Mouse (Mus musculus) myocyte (in vitro differentiated cells): ENCODE data around the gene Ago4. TPM values are rescaled to one million over a fixed set of nuclear protein-coding genes. Genes with fewer than 3 reads are reported as not detected.
"Not testable (repeated sequence)": the region's sequence is repeated elsewhere in the genome, so short reads cannot be mapped to it uniquely, and the experiment has no call there.

ENCODE experiments used
- H3K27me3 ChIP-seq: one replicate; pipeline ENCODE4 v1.6.1; 2011; ENCODE audit not compliant: control insufficient read depth, insufficient read depth, insufficient read length
- H3K36me3 ChIP-seq: one replicate; pipeline ENCODE4 v1.6.1; 2011; ENCODE audit not compliant: control insufficient read depth, insufficient read depth
- H3K4me2 ChIP-seq: one replicate; pipeline ENCODE4 v1.6.1; 2011; ENCODE audit warnings: low read depth, control low read depth
- H3K4me3 ChIP-seq: one replicate; pipeline ENCODE4 v1.5.1; 2011; ENCODE audit warnings: mild to moderate bottlenecking, control low read depth, moderate library complexity
- H3K79me2 ChIP-seq: one replicate; pipeline ENCODE4 v1.6.1; 2011; ENCODE audit not compliant: control insufficient read depth, insufficient read depth
- H3ac ChIP-seq: one replicate; pipeline ENCODE4 v1.6.1; 2011; ENCODE audit not compliant: control insufficient read depth, insufficient read length
- CEBPB ChIP-seq: IDR thresholded peaks from 2 replicates; pipeline ENCODE4 v1.6.1; 2011; ENCODE audit warnings: mild to moderate bottlenecking, moderate library complexity; ENCODE audit not compliant: poor library complexity, insufficient read depth, severe bottlenecking
- E2F4 ChIP-seq: IDR thresholded peaks from one replicate; pipeline ENCODE4 v1.6.1; 2011; ENCODE audit warnings: mild to moderate bottlenecking, control low read depth, moderate library complexity; ENCODE audit not compliant: insufficient read depth
- MAX ChIP-seq: IDR thresholded peaks from one replicate; pipeline ENCODE4 v1.6.1; 2011; ENCODE audit warnings: low read depth, mild to moderate bottlenecking, control low read depth
- MYOD1 ChIP-seq, 3 experiments: IDR thresholded peaks; one replicate each; pipeline ENCODE4 v1.6.1; 2011; ENCODE audit warnings: control low read depth in 2 of 3, low read depth in 2 of 3, mild to moderate bottlenecking in 2 of 3, moderate library complexity in 1 of 3; ENCODE audit not compliant: insufficient read length in 2 of 3, control insufficient read depth in 1 of 3
- MYOG ChIP-seq, 3 experiments: IDR thresholded peaks; one replicate each; pipeline ENCODE4 v1.6.1; 2011; ENCODE audit warnings: control low read depth in 2 of 3, low read depth in 2 of 3, mild to moderate bottlenecking in 2 of 3; ENCODE audit not compliant: insufficient read length in 2 of 3, control insufficient read depth in 1 of 3, insufficient read depth in 1 of 3
- POLR2A ChIP-seq: IDR thresholded peaks from one replicate; pipeline ENCODE4 v1.6.1; 2011; ENCODE audit warnings: low read depth, mild to moderate bottlenecking, control low read depth, moderate library complexity; ENCODE audit not compliant: insufficient read length
- POLR2AphosphoS2 ChIP-seq: IDR thresholded peaks from one replicate; pipeline ENCODE4 v1.6.1; 2011; ENCODE audit warnings: low read depth, control low read depth; ENCODE audit not compliant: insufficient read length
- REST ChIP-seq: IDR thresholded peaks from one replicate; pipeline ENCODE4 v1.6.1; 2011; ENCODE audit warnings: mild to moderate bottlenecking, control low read depth, moderate library complexity; ENCODE audit not compliant: insufficient read depth, insufficient read length
- SRF ChIP-seq: IDR thresholded peaks from one replicate; pipeline ENCODE4 v1.6.1; 2011; ENCODE audit warnings: low read depth; ENCODE audit not compliant: control insufficient read depth, insufficient read length
- TCF12 ChIP-seq: IDR thresholded peaks from one replicate; pipeline ENCODE4 v1.6.1; 2011; ENCODE audit warnings: mild to moderate bottlenecking, control low read depth; ENCODE audit not compliant: poor library complexity, insufficient read depth, severe bottlenecking
- TCF3 ChIP-seq: IDR thresholded peaks from one replicate; pipeline ENCODE4 v1.6.1; 2011; ENCODE audit warnings: low read depth, control low read depth; ENCODE audit not compliant: insufficient read length
- USF1 ChIP-seq: IDR thresholded peaks from one replicate; pipeline ENCODE4 v1.6.1; 2011; ENCODE audit warnings: low read depth, mild to moderate bottlenecking, control low read depth, moderate library complexity
- polyA plus RNA-seq: library from polyadenylated mRNA; unstranded; fragments of >200 nt; fragmentation: generic; extraction: Trizol; gene quantifications from one replicate; pipeline ENCODE4 v1.2.1, GENCODE M21; 2012; ENCODE audit warnings: missing spikeins

Ago4 gene
- polyA plus RNA-seq, 1 experiment = 0.02 TPM

- Histone ChIP-seq H3K4me3 (no peak overlapping the region), H3ac (no peak overlapping the region), H3K27me3 (peaks cover 37% of the 10 kb centered on the region), H3K36me3 (no peaks in the 10 kb centered on the region), H3K79me2 (no peaks in the 10 kb centered on the region), H3K4me2 (no peak overlapping the region)
- TF ChIP-seq USF1 (no peak), MYOD1 (IDR thresholded peaks at IDR 0.05; ENCODE audit: control insufficient read depth in 1 of 3, insufficient read length in 2 of 3, low read depth in 2 of 3) (no peak), REST (no peak), CEBPB (no peak), POLR2AphosphoS2 (no peak), MYOG (IDR thresholded peaks at IDR 0.05; ENCODE audit: control insufficient read depth in 1 of 3, insufficient read depth in 1 of 3, insufficient read length in 2 of 3, low read depth in 2 of 3) (no peak), MAX (no peak), SRF (no peak), TCF12 (no peak), POLR2A (no peak), E2F4 (no peak), TCF3 (no peak)
Observed at GRCm38 (mm10) chr4:126542838-126543237, 9.6 kb upstream of the Ago4 start.

GRCm38 (mm10) chr4:126540487-126541071 is 7.3 kb upstream of the Ago4 start:
- no peak overlapping the region for H3ac ChIP-seq
- no peaks in the 10 kb centered on the region for H3K79me2 ChIP-seq
- TF ChIP-seq POLR2AphosphoS2 (no peak), REST (no peak), POLR2A (no peak), TCF3 (no peak), CEBPB (no peak), MAX (no peak), MYOG (IDR thresholded peaks at IDR 0.05; ENCODE audit: control insufficient read depth in 1 of 3, insufficient read depth in 1 of 3, insufficient read length in 2 of 3, low read depth in 2 of 3) (no peak), SRF (no peak), USF1 (no peak), MYOD1 (IDR thresholded peaks at IDR 0.05; ENCODE audit: control insufficient read depth in 1 of 3, insufficient read length in 2 of 3, low read depth in 2 of 3) (no peak), E2F4 (no peak), TCF12 (no peak)
- H3K27me3 ChIP-seq = peaks cover 48% of the 10 kb centered on the region
- H3K4me3 ChIP-seq = no peak overlapping the region
- H3K36me3 ChIP-seq = no peaks in the 10 kb centered on the region
- no peak overlapping the region for H3K4me2 ChIP-seq

- Histone ChIP-seq H3K27me3 (peaks cover 56% of the 10 kb centered on the region), H3K36me3 (no peaks in the 10 kb centered on the region), H3K4me2 (no peak overlapping the region), H3ac (no peak overlapping the region), H3K79me2 (no peaks in the 10 kb centered on the region), H3K4me3 (no peak overlapping the region)
- TF ChIP-seq E2F4 = no peak
- TF ChIP-seq TCF12 = no peak
- no peak for TF ChIP-seq SRF
- no peak for TF ChIP-seq POLR2AphosphoS2
- TF ChIP-seq REST = no peak
- no peak for TF ChIP-seq MYOG (IDR thresholded peaks at IDR 0.05; ENCODE audit: control insufficient read depth in 1 of 3, insufficient read depth in 1 of 3, insufficient read length in 2 of 3, low read depth in 2 of 3)
Observed at GRCm38 (mm10) chr4:126536865-126537264, 3.6 kb upstream of the Ago4 start.

- H3K4me3 ChIP-seq, H3K4me2 ChIP-seq, H3K36me3 ChIP-seq, H3ac ChIP-seq, H3K79me2 ChIP-seq: not testable (repeated sequence)
- H3K27me3 ChIP-seq = peaks cover 55% of the 10 kb centered on the region
Observed at GRCm38 (mm10) chr4:126535631-126536030, 2.4 kb upstream of the Ago4 start.

- Histone ChIP-seq H3K79me2 (no peaks in the 10 kb centered on the region), H3K27me3 (peaks cover 50% of the 10 kb centered on the region), H3K4me3 (no peak overlapping the region), H3ac (no peak overlapping the region), H3K36me3 (no peaks in the 10 kb centered on the region), H3K4me2 (peak overlapping the region; percentile 61)
- TF ChIP-seq POLR2A = no peak
- TF ChIP-seq TCF3 = no peak
- no peak for TF ChIP-seq USF1
- TF ChIP-seq SRF = no peak
- TF ChIP-seq MAX = no peak
- no peak for TF ChIP-seq POLR2AphosphoS2
- TF ChIP-seq MYOG (IDR thresholded peaks at IDR 0.05; ENCODE audit: control insufficient read depth in 1 of 3, insufficient read depth in 1 of 3, insufficient read length in 2 of 3, low read depth in 2 of 3) = no peak
- no peak for TF ChIP-seq REST
Observed at GRCm38 (mm10) chr4:126533729-126534070, 428 bp upstream of the Ago4 start.

- Histone ChIP-seq H3K4me2 (no peak overlapping the region), H3K36me3 (no peaks in the 10 kb centered on the region), H3K4me3 (no peak overlapping the region), H3ac (no peak overlapping the region), H3K27me3 (peaks cover 39% of the 10 kb centered on the region), H3K79me2 (no peaks in the 10 kb centered on the region)
- TF ChIP-seq E2F4 (no peak), POLR2AphosphoS2 (no peak), SRF (no peak), POLR2A (no peak), REST (no peak), TCF12 (no peak), MAX (no peak)
Observed at GRCm38 (mm10) chr4:126532292-126532691, 980 bp downstream of the Ago4 start.
